Mouse (Mus musculus) c-Kit-positive CD71-positive TER-119-negative erythroid progenitor cells, embryonic 14.5 days (primary cell): ENCODE data around the gene Ube2d3.
"Not testable (repeated sequence)": the region's sequence is repeated elsewhere in the genome, so short reads cannot be mapped to it uniquely, and the experiment has no call there.

Experiments
- DNase-seq: peaks from one replicate; pipeline ENCODE4 v3.0.0-alpha.2; 2013; ENCODE audit warnings: low read depth

Gene Ube2d3

GRCm38 (mm10) chr3:135438531-135438912 is 573 bp downstream of the Ube2d3 start:
- DNase-seq: peak; percentile 68

GRCm38 (mm10) chr3:135438913-135439531 is 1.1 kb downstream of the Ube2d3 start:
- peak; percentile 48 for DNase-seq

GRCm38 (mm10) chr3:135439651-135440050 is 1.7 kb downstream of the Ube2d3 start:
- DNase-seq: no peak

GRCm38 (mm10) chr3:135440221-135440620 is 2.3 kb downstream of the Ube2d3 start:
- DNase-seq: peak; percentile 55

- no peak for DNase-seq
These were observed 2.7 kb downstream of the Ube2d3 start for GRCm38 (mm10) chr3:135440621-135441020.

- DNase-seq: no peak
These were observed 7.0 kb downstream of the Ube2d3 start for GRCm38 (mm10) chr3:135444930-135445329.

GRCm38 (mm10) chr3:135458981-135459380 is 21.0 kb downstream of the Ube2d3 start:
- no peak for DNase-seq

GRCm38 (mm10) chr3:135468402-135468801 is 30.5 kb downstream of the Ube2d3 start:
- no peak for DNase-seq

GRCm38 (mm10) chr3:135469146-135469545 is 31.2 kb downstream of the Ube2d3 start:
- no peak for DNase-seq

GRCm38 (mm10) chr3:135469974-135470373 is 32.0 kb downstream of the Ube2d3 start:
- DNase-seq: no peak

- no peak for DNase-seq
These were observed 32.9 kb downstream of the Ube2d3 start for GRCm38 (mm10) chr3:135470823-135471222.

GRCm38 (mm10) chr3:135475025-135475424 is 37.1 kb downstream of the Ube2d3 start:
- no peak for DNase-seq

GRCm38 (mm10) chr3:135476286-135476685 is 38.3 kb downstream of the Ube2d3 start:
- no peak for DNase-seq

- no peak for DNase-seq
These were observed 39.0 kb downstream of the Ube2d3 start for GRCm38 (mm10) chr3:135476977-135477376.

- not testable (repeated sequence) for DNase-seq
These were observed 41.1 kb downstream of the Ube2d3 start for GRCm38 (mm10) chr3:135479090-135479489.

GRCm38 (mm10) chr3:135480767-135481166 is 42.8 kb downstream of the Ube2d3 start:
- no peak for DNase-seq

- no peak for DNase-seq
These were observed 43.7 kb downstream of the Ube2d3 start for GRCm38 (mm10) chr3:135481608-135482007.

- not testable (repeated sequence) for DNase-seq
These were observed 46.7 kb downstream of the Ube2d3 start for GRCm38 (mm10) chr3:135484650-135485049.

- DNase-seq: peak; percentile 39
These were observed 47.4 kb downstream of the Ube2d3 start, which contains the start of gene Manba for GRCm38 (mm10) chr3:135485128-135485899. TSS of gene Manba (plus strand) at chr3:135485611.

- DNase-seq: no peak
These were observed 47.9 kb downstream of the Ube2d3 start for GRCm38 (mm10) chr3:135485900-135486241.

- DNase-seq: no peak
These were observed 48.4 kb downstream of the Ube2d3 start for GRCm38 (mm10) chr3:135486351-135486750.

- no peak for DNase-seq
These were observed 49.9 kb downstream of the Ube2d3 start for GRCm38 (mm10) chr3:135487803-135488202.

GRCm38 (mm10) chr3:135489865-135490520 is 52.0 kb downstream of the Ube2d3 start:
- no peak for DNase-seq
